Mouse (Mus musculus) cerebellum, adult 9-10 months (tissue): ENCODE data around the gene Pcnx2.
A peak's percentile ranks its signal among the peaks of the same experiment; 100 is the strongest.

Experiments
- DNase-seq: peaks from one replicate; pipeline ENCODE4 v3.0.0; 2022

Pcnx2 gene

DNA sequence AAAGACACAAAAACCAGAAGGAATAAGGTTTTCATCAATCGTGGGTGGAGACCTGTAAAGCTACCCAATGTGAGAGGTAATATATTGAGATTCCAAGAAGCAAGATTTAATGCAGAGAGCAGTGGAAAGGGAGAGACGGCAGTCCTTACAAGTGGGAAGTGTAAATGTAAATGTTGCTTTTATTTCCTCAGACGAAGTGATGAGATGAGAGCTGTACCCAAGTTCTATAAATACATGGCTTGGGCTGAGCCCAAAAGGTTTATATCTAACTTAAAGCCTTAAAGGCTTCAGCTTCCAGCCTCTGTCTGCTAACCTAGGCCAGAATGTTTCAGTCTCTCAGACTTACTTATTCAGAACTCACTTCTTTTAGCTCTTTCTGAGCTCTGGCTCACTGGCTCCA is 8.2 kb downstream of the Pcnx2 start:
- no peak for DNase-seq

DNA sequence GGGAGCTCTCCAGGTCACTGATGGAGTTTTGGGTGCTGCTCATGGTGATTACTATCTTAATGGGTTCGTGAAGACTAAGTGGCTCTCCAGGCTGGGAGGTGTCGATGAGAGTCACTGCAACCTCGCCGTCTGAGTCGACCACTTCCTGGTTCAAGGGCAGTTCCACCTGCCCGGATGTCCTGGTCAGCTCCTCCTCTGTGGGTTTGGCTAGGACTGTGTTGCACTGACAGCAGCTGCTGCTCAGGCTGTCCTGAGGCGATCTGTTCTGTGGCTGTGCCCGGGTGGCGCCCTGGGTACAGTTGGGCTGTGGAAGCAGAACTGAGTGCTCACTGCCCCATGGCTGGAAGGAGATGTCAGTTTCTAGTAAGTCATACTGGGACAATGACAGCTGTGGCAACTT is 10.6 kb downstream of the Pcnx2 start:
- no peak for DNase-seq

DNA sequence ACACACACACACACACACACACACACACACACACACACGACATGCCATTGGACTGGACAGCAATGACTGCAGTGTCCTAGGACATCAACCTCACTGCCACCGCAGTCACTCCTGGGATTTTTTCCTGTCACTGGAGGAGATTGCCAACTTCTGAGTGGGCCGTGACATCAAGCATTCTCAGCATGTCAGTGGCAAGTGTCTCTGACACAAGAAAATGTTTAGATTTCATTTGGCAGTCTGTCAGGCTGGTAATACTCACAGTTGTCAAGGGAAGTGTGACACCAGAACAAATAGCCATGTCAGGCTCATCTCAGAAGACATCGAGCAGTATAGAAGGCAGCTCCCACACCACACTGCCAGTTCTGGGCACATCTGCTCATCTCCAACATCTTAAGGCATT is 17.7 kb downstream of the Pcnx2 start:
- DNase-seq, result no peak

DNA sequence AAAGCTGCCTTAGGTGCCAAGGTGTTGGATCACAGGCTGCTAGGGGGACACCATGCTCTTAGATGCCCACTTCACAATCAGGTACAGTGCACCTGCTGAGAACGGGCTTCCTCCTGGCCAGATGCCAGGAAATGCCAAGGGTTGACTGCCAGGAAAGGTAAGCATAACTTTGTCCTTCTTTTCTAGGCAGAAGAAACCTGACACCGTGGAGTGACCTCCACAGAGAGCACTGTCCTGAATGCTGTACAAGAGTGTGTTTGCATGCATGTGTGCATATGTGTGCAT is 24.9 kb downstream of the Pcnx2 start:
- DNase-seq, result no peak

DNA sequence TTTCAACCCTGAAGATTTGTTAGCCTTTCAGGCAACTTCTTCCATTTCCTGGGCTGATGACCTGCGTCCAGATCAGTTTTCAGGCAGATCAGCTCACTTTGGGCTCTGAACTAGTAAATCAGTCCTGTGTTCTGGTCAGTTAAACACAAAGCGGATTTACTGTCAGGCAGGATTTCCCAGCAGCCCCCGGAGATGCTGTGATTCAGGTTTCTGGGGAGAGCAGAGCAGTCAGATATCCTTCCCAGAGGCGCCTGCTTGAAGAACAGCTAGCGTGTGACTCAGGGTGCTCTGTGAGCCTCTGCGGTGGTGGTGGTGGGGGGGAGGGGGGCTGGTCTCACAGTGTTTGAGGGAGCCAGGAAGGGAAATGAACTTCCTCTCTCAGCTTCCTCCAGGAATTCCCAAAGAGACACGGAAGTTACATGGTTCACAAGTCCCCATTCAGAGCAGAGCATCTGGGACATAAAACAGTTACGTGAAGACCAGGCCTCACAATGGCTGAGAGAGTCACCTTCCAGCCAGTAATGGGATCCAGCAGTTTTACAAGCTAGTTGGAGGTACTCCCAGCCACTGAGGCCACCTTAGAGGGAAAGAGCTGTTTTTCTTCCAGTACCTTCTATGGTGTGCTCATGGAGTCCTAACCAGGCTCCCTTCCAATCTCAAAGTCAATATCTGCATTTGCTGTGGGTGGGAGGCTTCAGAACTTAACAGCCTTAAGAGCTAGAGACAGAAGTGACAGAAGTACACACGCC is 25.4 kb downstream of the Pcnx2 start:
- no peak for DNase-seq

DNA sequence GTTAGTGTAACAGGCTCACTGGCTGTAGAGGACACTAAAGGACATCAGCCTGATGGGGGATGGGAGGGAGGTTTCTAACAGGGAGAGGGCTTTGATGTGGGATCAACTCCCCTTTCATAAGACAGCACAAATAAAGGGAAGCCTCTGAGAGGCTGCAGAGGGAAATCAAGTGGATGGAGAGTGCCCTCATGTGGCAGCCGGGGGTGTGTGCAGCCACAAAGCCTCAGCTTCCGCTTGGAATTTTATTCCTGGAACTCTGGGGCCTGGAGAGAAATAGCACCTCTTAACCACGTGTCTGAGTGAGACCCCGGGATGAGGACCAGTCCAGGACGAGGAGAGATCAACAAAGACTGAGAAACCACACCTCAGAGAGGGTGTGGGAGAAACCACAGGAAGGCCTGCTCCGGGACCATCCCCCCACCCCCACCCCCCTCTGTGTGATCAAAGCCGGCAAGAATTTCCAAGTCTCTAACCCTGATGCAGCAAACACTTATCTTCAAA is 27.2 kb downstream of the Pcnx2 start:
- peak; percentile 58 for DNase-seq

DNA sequence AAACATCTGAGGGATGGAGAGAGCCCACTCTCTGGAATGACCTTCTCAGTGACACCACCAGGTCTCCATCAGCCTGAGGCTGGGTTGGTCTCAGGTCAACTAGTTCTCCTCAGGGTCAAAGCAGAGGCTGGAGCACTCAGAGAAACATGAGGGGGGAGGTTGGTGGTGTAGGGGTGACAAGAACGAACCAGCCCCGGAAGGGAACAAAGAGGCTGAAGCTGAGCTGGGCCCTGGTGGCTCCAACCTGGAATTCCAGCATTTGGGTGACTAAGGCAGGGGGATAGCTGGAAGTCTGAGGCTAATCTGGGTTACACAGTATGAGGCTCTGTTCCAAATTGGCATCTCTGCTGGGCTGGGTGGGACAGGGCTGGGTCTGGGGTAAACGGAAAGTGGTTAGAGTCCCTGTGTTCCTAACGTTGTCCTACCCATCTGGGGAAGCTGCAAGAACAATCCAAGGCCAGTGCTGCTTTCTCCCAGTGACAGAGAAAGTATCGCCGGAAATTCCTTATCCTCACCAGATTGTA is 27.9 kb downstream of the Pcnx2 start:
- DNase-seq, result no peak

DNA sequence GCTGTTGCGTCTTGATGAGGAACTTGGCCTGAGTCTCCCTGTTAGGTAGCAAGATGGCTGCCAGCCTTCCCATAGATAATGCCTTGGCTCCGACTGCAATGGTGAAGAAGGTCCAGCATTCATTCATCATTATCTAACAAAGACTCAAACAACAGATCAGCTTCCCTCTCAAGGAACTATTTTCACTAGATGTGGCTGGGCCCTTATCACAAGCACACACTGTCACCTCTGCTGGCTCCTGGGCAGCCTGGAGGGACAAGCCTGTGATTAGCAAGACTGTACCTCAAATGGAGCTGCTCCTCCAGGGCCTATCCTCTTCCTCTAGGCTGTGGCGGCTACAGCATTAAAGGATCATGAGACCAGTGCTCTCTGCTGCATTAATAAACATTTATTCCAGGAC is 28.4 kb downstream of the Pcnx2 start:
- DNase-seq, result no peak

DNA sequence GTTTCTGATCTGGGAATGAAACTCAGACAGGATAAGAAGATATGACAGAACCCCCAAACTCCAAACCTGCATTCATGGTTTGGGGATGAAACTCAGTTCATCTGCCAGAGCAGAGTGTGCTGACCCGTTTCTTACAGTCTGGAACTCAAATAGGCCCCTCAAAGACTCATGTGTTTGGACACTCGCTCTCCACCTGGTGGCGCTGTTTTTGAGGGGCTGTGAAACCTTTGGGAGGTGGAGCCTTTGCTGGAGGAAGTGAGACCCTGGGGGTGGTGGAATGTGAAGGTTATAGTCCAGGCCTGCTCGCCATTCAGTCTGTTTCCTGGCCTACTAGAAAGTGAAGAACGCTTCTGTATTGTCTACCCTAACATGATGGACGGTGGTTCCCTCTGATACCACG is 29.6 kb downstream of the Pcnx2 start:
- DNase-seq, result no peak

DNA sequence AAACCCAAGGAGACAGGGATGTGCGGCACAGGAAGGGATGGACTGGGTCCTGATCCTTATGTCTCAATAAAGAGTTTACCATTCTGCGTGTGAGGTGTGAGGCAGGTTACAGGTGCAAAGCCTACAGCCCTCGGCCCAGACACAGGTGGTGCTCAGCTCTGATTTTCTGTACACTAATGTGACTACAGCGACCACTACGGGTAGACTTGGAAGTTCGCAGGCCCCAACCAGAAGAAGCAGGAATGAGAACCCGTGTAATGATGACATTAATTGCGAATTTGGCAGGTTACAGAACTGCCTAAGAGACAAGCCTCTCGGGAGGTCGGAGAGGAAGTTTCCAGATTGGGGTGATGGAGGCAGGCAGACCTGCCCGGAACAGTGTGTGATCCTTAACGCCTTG is 32.0 kb downstream of the Pcnx2 start:
- DNase-seq, result no peak

DNA sequence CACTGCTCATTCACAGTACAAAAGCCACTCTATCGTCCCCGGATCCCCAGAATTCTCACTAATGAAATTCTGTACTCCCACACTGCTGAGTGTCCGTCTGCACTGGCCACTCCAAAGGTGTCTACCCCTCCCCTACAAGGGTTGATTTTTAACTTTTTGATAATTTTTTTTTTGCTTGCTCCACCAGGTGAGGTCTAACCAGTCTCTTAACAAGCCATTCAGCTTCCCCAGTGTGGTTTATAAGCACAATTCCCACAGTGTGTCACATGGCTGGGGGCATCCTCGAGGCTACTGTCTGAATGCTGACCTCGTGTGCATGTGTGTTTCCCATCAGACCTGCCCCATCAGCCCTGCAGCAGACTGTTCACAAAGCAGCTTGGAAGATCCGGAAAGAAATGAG is 40.9 kb downstream of the Pcnx2 start:
- DNase-seq, result no peak

DNA sequence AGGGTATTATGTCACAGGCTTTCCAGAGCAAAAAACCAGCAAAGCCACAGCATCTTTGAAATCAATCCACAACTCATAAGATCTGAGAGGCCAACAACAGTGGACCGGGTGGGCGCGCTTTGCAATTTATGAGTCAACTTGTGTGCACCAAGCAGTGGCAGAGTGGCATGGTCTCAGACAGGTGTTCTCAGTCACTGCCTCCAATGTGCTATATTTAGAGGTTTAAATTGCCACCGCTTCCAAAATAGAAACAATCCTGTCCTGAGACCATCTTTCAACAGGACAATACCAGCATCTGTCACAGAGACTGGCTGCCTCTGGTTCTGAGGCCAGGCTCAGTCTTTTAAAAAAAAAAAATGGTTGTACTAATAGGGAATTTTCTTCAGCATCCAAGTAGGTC is 42.0 kb downstream of the Pcnx2 start:
- no peak for DNase-seq

DNA sequence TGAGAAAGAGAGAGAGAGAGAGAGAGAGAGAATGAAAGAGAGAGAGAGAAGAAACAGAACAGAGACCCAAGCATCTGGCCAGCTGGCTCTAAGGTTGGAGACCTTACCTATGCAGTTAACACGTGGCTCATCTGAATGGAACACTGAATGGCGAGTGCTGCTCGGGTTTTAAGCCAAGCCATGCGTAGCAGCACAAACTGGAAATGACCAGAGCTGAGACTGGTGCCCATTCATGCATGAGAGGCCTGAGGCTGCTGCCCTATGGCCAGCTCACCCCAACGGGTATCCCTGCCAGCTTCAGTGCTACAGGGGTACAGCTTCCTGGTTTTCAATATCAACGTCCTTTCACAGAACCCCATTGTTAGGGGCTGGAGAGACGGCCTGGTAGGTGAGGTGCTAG is 43.7 kb downstream of the Pcnx2 start:
- DNase-seq, result no peak

DNA sequence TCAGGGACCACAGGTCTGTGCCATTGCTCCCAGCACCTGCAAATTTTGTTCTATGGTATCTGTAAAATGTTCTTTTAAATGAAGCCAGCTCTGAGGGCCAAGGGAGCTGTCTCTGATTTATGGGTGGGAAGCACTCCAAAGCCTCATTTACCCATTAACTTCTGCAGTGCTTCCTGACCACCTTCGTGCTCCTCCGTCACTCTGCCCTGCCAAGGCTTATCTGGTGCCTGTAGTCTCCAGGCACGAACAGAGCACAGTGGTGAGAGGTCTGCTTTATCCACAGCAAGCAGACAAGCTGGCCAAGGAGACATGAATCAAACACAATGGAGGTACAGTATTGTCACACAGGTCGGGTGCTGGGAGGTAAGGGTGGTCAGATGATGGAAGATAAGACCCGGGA is 44.8 kb downstream of the Pcnx2 start:
- DNase-seq, result no peak

DNA sequence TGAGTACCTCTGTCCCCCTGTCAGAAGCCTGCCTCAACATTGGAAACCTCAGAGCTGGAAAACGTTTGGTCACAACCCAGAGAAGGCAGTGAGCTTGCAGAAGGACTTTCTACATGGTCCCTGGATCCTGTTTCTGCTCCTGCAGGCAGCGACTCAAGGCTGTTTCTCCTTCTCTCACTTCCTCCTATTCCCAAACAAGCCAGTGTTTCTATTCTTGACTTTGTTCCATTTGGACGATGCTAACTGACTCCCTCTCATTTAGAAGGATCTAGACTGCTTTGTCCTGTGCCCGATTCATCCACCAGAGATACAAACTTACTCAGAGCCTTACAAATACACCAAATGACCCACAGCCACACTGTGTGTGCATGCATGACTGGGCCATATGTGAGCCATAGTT is 48.9 kb downstream of the Pcnx2 start:
- DNase-seq, result no peak

DNA sequence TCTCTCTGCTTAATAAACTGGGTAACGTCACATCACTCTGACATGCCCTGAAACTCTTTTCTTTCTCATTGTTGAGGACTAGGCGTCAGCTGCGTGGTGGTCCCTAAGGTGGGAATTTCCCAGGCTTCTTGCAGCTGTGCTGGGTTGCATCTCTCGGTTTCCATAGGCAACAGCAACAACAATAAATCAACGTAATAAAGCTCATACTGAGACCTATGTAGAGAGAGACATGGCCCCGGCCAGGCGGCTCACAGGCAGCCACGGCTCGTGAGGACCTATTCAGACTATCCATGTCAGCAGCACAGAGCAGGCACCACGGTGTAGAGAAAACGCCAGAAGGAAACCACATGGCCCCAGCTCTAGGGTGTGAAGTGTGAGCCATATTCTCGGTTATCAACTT is 50.3 kb downstream of the Pcnx2 start:
- no peak for DNase-seq

DNA sequence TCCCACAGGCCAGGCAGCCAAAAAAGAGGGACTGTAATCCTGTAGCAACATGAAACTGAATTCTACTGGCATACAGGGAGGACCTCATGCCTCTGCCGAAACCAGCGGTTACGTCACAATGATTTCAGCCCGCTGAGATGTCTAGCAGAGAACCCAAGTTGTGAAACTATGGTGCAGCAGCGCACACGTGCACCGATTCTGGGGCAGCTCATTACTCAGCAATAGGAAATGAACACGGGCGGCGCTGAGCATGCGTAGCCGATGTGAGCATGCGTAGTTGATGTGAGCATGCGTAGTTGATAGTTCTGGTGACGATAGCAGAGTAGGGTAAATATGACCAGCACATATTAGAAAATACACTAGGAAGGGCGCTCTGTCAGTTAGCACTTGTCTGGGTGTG is 52.8 kb downstream of the Pcnx2 start:
- DNase-seq, result no peak

DNA sequence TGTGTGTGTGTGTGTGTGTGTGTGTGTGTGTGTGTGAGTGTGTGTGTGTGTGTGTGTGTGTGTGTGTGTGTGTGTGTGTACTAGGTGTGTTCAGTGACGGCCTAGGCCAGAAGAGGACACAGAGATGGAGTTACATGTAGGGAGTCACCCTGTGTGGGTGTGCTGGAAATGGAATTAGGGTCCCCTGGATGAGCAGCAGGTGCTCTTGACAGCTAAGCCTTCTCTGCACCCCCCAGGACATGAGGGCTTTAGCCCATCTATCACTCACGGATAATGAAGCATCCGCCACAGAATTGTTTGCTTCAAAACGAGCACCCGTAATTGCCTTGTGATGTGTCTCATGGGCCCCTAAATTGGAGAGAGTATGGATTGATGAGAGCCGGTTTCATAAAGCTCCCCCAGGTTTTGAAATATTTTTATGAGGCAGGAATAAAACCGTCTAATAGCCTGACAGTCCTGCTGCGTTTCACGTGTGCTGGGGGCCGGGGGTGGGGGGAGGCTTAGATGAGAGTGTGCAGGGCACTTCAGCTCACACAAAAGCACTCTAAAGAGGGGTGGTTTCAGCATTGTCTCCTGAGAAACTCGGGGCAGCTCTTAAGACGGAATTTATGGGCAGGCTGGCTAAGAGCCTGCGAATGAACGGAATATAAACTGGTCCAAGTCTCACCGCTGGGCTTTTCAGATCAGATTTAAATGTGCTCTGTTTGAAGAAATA is 54.8 kb downstream of the Pcnx2 start:
- no peak for DNase-seq

DNA sequence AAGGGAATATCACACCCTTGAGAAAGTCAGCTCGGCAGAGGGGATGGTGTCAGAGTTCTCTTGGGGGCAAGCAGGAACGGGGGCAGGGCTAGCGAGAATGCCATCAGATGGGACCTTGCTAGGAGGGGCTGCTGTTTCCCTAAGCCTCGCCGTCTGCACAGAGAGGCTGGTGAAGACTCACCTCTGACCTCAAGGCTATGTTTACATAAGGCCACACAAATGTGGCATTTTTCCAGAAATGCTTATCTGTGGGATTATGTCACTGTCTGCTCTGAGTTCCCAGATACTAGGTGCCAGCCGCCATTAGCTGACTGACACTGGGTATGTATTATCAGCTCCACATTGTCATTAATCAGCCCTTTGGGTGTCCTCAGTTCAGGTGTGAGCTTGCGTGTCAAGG is 56.0 kb downstream of the Pcnx2 start:
- DNase-seq, result no peak

DNA sequence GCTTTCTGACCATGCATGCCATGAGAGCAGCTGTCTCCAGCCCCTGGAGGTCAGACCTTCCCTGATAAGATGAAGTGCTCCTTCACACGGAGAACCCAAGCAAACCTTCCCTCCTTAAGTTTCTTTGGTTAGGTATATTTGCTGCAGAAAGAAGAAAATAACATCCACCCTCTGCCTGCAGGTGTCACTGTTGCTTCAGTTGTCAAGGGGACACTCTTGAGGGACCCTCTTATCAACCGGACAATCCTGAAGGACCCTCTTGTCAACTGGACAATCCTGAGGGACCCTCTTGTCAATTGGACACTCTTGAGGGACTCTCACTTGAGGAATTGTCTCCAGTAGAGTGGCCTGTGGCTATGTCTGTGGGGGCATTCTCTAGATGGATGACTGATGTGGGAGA is 73.4 kb downstream of the Pcnx2 start:
- no peak for DNase-seq

DNA sequence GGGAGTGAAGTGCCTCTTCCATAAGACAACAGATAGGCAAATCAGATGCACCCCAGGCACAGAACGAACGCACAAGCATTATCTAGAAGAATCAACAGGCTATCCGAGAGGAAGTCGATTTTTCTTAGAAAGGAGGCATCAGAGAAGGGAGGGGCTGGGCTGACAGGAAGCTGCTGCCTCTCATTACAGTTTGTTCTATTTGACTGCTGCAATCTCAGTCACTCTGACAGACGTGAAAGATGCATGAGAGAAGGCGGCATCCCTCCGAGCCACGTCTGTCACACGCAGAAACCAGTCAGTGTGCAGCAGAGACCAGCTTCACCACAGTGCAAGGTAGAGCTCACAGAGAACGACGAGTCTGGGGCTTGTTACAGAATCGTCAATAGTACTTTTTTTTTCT is 74.4 kb downstream of the Pcnx2 start:
- DNase-seq, result no peak

DNA sequence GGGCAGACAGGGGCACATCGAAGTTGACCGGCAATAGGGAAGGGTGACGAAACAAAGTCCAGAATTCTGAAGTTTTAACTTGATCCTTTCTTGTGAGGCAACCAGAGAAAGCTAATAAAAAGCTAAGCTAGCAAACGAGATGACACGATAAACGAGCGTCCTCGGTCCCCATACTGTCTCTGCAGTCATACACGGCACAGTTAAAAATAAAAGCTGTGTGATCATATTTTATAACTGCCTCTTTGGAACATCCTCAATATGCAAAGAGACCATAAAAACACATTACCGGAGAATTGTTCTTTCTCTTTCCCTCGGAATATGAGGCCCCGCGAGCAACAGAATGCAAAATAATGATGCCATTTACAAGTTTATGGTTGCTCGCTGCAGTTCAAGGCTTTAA is 76.1 kb downstream of the Pcnx2 start:
- DNase-seq, result no peak

DNA sequence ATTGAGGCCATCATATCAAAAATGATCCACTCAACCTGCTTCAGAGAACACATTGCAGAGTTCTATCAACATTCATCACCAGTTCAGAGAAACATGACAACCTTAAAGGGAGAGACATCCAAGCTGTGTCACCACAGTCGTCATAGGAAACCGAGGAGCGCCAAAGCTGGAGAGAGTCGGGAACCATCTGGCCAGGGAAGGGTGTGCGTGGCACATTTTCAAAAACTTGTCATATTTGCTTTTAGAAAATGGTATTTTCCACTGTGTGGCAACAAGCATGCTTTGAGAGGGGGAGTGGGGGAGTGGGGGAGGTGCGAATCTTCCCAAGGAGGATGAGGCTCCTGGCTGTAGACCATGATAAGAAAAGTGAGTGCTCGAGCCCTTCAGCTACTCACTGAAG is 78.3 kb downstream of the Pcnx2 start:
- DNase-seq, result peak; percentile 21

DNA sequence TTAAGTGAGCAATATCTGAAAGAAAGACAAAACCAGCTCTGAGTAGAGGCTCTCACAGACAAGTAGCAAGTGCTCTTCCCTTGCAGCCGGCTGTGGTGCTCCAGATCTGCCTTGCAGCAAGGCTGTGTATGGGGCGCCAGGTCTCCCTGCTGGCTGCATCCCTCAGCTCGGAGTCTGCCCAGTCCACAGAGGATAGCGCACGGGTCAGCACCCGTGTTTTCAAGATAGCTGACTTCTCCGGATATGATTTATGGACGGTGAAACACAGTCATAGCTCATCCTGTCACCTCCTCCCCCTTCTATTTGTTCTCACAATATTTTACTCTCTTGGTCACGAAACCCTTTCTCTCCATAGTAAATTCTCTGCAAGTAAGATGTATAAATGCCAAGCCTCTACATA is 79.3 kb downstream of the Pcnx2 start:
- no peak for DNase-seq

DNA sequence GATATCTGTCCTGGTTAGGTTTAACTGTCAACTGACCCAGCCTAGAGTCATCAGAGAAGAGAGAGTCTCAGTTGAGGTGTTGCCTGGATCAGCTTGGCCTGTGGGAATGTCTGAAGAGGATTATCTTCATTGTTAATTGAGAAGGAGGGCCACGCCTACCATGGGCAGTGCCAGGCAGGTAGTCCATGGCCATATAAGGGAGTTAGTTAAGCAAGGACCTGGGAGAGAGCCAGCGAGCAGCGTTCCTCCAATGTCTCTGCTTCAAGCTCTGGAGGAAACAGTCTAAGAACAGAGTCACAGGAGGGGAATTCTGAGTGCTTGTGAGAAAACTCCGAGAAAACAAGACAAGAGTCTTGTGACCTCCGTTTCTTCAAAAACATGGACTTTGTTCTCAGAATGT is 81.4 kb downstream of the Pcnx2 start:
- DNase-seq, result no peak
